Mouse (Mus musculus) kidney, adult 9 months (tissue): ENCODE measurements around the gene Icam4.
"Not testable (repeated sequence)": the region's sequence is repeated elsewhere in the genome, so short reads cannot be mapped to it uniquely, and the experiment has no call there.

Experiments used
- DNase-seq: peaks from one replicate; pipeline ENCODE4 v3.0.0; 2022

Gene Icam4

GRCm38 (mm10) chr9:21029291-21030054 is at the start of gene Icam4:
Icam4 (plus strand) TSS chr9:21029373.
- peak; percentile 87 for DNase-seq

- no peak for DNase-seq
Measured at GRCm38 (mm10) chr9:20979769-20980168, 49.4 kb upstream of the Icam4 start.

GRCm38 (mm10) chr9:20982171-20982570 is 47.0 kb upstream of the Icam4 start:
- DNase-seq, result no peak

GRCm38 (mm10) chr9:20983169-20983568 is 46.0 kb upstream of the Icam4 start:
- no peak for DNase-seq

- no peak for DNase-seq
Measured at GRCm38 (mm10) chr9:20986952-20987686, 42.1 kb upstream of the Icam4 start.

- DNase-seq, result no peak
Measured at GRCm38 (mm10) chr9:20987953-20988352, 41.2 kb upstream of the Icam4 start.

- peak; percentile 63 for DNase-seq
Measured at GRCm38 (mm10) chr9:20990861-20991260, 38.3 kb upstream of the Icam4 start.

GRCm38 (mm10) chr9:20991587-20991986 is 37.6 kb upstream of the Icam4 start:
- DNase-seq, result no peak

GRCm38 (mm10) chr9:20993165-20993898 is 35.8 kb upstream of the Icam4 start:
- DNase-seq, result no peak

GRCm38 (mm10) chr9:20995069-20995468 is 34.1 kb upstream of the Icam4 start:
- DNase-seq, result peak; percentile 87

- no peak for DNase-seq
Measured at GRCm38 (mm10) chr9:20997065-20997464, 32.1 kb upstream of the Icam4 start.

GRCm38 (mm10) chr9:20998337-20998736 is 30.8 kb upstream of the Icam4 start:
- not testable (repeated sequence) for DNase-seq

- peak; percentile 76 for DNase-seq
Measured at GRCm38 (mm10) chr9:21000811-21001210, 28.4 kb upstream of the Icam4 start.

- no peak for DNase-seq
Measured at GRCm38 (mm10) chr9:21001651-21002200, 27.4 kb upstream of the Icam4 start.

GRCm38 (mm10) chr9:21002270-21002626 is 26.9 kb upstream of the Icam4 start:
- DNase-seq, result no peak

- DNase-seq, result peak; percentile 83
Measured at GRCm38 (mm10) chr9:21002627-21003551, 26.3 kb upstream of the Icam4 start, which contains the start of gene Mrpl4. Mrpl4 (plus strand) TSS chr9:21002738.

GRCm38 (mm10) chr9:21007313-21007952 is 21.7 kb upstream of the Icam4 start:
- no peak for DNase-seq

- DNase-seq, result no peak
Measured at GRCm38 (mm10) chr9:21008007-21008406, 21.2 kb upstream of the Icam4 start.

GRCm38 (mm10) chr9:21010362-21010761 is 18.8 kb upstream of the Icam4 start:
- no peak for DNase-seq

GRCm38 (mm10) chr9:21010939-21011541 is 18.1 kb upstream of the Icam4 start:
- DNase-seq, result not testable (repeated sequence)

GRCm38 (mm10) chr9:21011846-21012312 is 17.3 kb upstream of the Icam4 start:
- DNase-seq, result peak; percentile 56
